Mouse (Mus musculus): ENCODE measurements at regions not wholly inside any gene's neighbourhood (a gene's known extent, or its start where the extent isn't known, plus 50 kb on each side); places are given as distances from the start of the nearest gene placed in this dataset.

DNA sequence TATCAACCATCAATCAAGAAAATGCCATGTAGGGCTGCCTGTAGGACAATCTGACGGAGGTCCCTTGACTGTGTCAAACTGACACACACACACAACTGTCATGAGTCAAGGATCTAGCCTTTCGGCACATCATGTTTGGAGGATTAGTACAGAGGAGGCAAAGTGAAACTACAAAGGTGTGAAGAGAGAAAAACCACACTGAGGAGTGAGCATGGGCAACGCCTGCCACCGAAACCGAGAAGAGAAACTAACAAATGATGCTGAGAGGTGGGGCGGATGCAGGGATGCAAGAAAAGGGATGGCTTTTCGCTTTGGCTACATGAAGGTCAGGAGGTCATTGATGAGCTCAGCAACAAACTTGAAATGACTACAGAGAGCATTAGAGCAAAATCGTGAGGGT is 111.8 kb upstream of the Bach2 start:
- WGBS = 84% methylated on average over 8 of the region's 8 CpGs
- no peak overlapping the region for H3K4me3 ChIP-seq (replicated peaks)
- no peak overlapping the region for H3K9ac ChIP-seq
- H3K4me2 ChIP-seq (replicated peaks) = no peak overlapping the region
- no peak overlapping the region for H3K27ac ChIP-seq (replicated peaks)
- no peak for ATAC-seq (ENCODE audit: insufficient number of reproducible peaks, low FRiP score, low TSS enrichment, low read depth)
- no peaks in the 10 kb centered on the region for H3K36me3 ChIP-seq
- no peaks in the 10 kb centered on the region for H3K9me3 ChIP-seq (replicated peaks)
- H3K27me3 ChIP-seq = no peaks in the 10 kb centered on the region
- H3K4me1 ChIP-seq = no peaks in the 10 kb centered on the region

DNA sequence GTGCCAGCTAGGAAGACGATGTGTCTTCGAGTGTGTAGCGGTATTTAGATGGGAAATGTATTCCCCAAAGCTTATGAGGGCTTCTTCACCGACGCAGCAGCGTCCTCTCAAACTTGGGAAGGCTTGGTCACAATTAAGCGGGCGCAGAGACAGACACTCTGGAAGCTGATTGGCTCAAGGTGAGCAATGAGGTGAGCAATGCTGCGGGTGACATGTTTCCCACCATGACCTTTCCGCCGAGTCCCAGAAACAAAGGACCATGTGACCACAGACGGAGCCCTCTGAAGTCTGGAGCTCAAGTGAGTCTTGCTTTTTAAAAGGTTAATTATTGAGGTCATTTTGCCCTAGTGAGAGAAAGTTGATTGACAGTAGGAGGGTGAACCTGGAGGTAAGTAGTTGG is 108.0 kb upstream of the Bach2 start:
- Histone ChIP-seq H3K4me1 (no peaks in the 10 kb centered on the region), H3K27me3 (no peaks in the 10 kb centered on the region), H3K9ac (no peak overlapping the region), H3K27ac (replicated peaks) (no peak overlapping the region), H3K9me3 (replicated peaks) (no peaks in the 10 kb centered on the region), H3K4me3 (replicated peaks) (no peak overlapping the region), H3K36me3 (no peaks in the 10 kb centered on the region), H3K4me2 (replicated peaks) (no peak overlapping the region)
- no peak for ATAC-seq (ENCODE audit: insufficient number of reproducible peaks, low FRiP score, low TSS enrichment, low read depth)
- WGBS = 55% methylated on average over 12 of the region's 12 CpGs

DNA sequence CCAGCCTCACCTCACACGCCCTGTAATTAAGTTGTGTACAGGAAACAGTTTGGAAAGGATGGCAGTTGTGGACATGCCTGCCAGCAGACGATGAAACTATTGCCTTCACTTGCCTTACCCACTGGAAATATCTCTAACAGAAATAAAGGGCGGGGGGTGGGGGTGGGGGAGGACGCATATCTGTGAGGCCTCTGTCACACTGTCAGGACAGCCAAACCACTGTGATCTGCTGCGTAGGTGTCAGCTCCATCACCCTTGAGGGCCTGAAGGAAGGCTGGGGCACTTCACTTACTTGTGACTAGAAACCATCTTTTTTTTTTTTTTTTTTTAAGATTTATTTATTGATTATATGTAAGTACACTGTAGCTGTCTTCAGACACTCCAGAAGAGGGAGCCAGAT is 106.8 kb upstream of the Bach2 start:
- Histone ChIP-seq H3K4me3 (replicated peaks) (no peak overlapping the region), H3K27ac (replicated peaks) (no peak overlapping the region), H3K4me1 (no peaks in the 10 kb centered on the region), H3K27me3 (no peaks in the 10 kb centered on the region), H3K36me3 (no peaks in the 10 kb centered on the region), H3K9me3 (replicated peaks) (no peaks in the 10 kb centered on the region), H3K9ac (no peak overlapping the region), H3K4me2 (replicated peaks) (no peak overlapping the region)
- no peak for ATAC-seq (ENCODE audit: insufficient number of reproducible peaks, low FRiP score, low TSS enrichment, low read depth)
- 59% methylated on average over 5 of the region's 5 CpGs for WGBS

- WGBS = 71% methylated on average over 10 of the region's 10 CpGs
- Histone ChIP-seq H3K9me3 (replicated peaks) (no peaks in the 10 kb centered on the region), H3K4me2 (replicated peaks) (no peak overlapping the region), H3K27me3 (no peaks in the 10 kb centered on the region), H3K27ac (replicated peaks) (no peak overlapping the region), H3K36me3 (no peaks in the 10 kb centered on the region), H3K4me3 (replicated peaks) (no peak overlapping the region), H3K4me1 (0 out of 2 replicates have a peak, but pooled peaks cover 3% of the 10 kb centered on the region), H3K9ac (no peak overlapping the region)
- no peak for ATAC-seq (ENCODE audit: insufficient number of reproducible peaks, low FRiP score, low TSS enrichment, low read depth)
Measured at GRCm38 (mm10) chr4:32136151-32136550, 102.5 kb upstream of the Bach2 start.

DNA sequence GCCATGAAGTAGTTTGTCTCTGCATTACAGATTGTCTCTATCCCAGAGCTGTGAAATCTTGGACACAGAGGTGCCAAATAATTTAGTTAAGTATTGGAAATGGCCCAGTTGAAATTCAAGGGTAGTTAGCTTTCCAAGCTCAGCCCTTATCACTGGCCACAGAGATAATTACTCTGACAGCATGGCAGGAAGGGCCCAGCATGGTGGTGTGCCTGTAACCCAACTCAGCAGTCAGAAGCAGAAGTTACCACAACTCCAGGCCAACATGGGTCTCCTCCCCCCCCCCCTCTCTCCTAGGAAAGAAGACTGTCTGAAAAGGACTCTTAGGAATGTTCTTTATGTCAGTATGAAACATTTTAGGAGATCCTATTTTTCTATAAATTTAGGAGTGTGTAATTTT is 101.4 kb upstream of the Bach2 start:
- Histone ChIP-seq H3K36me3 (no peaks in the 10 kb centered on the region), H3K4me3 (replicated peaks) (no peak overlapping the region), H3K9ac (no peak overlapping the region), H3K4me1 (0 out of 2 replicates have a peak, but pooled peaks cover 3% of the 10 kb centered on the region), H3K9me3 (replicated peaks) (no peaks in the 10 kb centered on the region), H3K4me2 (replicated peaks) (no peak overlapping the region), H3K27me3 (no peaks in the 10 kb centered on the region), H3K27ac (replicated peaks) (no peak overlapping the region)
- ATAC-seq (ENCODE audit: insufficient number of reproducible peaks, low FRiP score, low TSS enrichment, low read depth) = no peak

DNA sequence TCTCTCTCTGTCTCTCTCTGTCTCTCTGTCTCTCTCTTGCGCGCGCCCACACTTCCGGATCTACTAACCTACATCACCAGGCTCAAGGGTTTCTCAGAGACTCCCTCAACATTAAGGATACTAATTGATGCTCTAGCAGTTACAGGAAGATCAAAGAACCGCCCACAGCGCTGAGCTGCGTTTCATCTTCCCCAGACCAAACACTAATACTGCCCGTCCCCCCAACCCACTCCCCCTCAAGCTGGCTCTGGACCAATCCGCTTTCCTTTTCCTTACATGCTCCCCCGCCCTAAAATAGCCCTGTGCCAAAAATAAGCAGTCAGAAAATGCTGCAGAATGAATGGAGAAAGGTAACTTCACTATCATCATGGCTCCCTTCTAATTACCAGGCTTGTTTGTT is 100.6 kb upstream of the Bach2 start:
- Histone ChIP-seq H3K9me3 (replicated peaks) (no peaks in the 10 kb centered on the region), H3K27ac (replicated peaks) (no peak overlapping the region), H3K4me3 (replicated peaks) (no peak overlapping the region), H3K27me3 (no peaks in the 10 kb centered on the region), H3K36me3 (no peaks in the 10 kb centered on the region), H3K4me2 (replicated peaks) (no peak overlapping the region), H3K4me1 (0 out of 2 replicates have a peak, but pooled peaks cover 3% of the 10 kb centered on the region), H3K9ac (no peak overlapping the region)
- 60% methylated on average over 10 of the region's 10 CpGs for WGBS
- ATAC-seq (ENCODE audit: insufficient number of reproducible peaks, low FRiP score, low TSS enrichment, low read depth) = no peak

DNA sequence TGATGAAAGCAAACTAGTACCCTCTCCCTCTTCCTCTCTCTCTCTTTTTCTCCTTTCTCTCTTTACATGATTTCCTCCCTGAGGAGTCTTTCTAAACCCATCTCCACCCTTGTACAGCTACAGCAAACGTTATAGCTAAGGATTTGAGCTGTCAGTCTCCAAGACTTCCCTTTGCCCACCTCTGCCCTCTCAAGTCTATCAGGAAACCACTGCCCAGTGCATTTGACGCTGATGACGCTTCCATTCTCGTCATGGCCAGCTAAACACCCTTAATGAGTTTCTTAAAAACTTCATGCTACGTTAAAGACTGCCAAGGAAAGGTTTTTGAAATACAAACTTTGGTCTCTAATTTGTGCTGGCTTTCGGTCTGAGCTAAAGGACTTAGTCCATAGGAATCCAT is 99.0 kb upstream of the Bach2 start:
- no peak overlapping the region for H3K4me3 ChIP-seq (replicated peaks)
- H3K27me3 ChIP-seq = no peaks in the 10 kb centered on the region
- 68% methylated on average over 6 of the region's 6 CpGs for WGBS
- no peak overlapping the region for H3K9ac ChIP-seq
- H3K4me2 ChIP-seq (replicated peaks) = no peak overlapping the region
- H3K27ac ChIP-seq (replicated peaks) = no peak overlapping the region
- no peak for ATAC-seq (ENCODE audit: insufficient number of reproducible peaks, low FRiP score, low TSS enrichment, low read depth)
- H3K4me1 ChIP-seq = 0 out of 2 replicates have a peak, but pooled peaks cover 3% of the 10 kb centered on the region
- H3K36me3 ChIP-seq = no peaks in the 10 kb centered on the region
- H3K9me3 ChIP-seq (replicated peaks) = no peaks in the 10 kb centered on the region

DNA sequence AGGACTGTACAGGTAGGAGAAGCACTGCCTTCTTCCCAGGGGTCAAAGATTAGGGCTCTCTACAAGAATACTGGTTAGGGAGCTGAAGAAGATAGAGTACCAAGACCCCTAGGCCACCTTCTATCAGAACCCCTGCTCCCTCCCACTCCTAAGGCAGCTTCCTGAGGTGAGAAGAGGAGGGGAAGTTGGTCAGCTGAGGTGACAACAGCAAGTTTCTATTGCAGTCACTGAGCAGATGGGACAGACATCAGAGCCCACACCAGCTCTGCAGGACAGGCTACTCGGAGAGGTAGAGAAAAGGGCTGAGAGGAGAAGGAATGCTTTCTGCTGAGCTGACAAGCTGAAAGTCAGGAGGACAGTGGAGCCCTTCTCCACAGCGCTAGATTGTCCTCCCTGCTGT is 98.5 kb upstream of the Bach2 start:
- WGBS = 81% methylated on average over 2 of the region's 2 CpGs
- no peak overlapping the region for H3K27ac ChIP-seq (replicated peaks)
- H3K27me3 ChIP-seq = no peaks in the 10 kb centered on the region
- no peak overlapping the region for H3K4me2 ChIP-seq (replicated peaks)
- H3K9ac ChIP-seq = no peak overlapping the region
- no peaks in the 10 kb centered on the region for H3K9me3 ChIP-seq (replicated peaks)
- H3K4me1 ChIP-seq = 0 out of 2 replicates have a peak, but pooled peaks cover 3% of the 10 kb centered on the region
- H3K4me3 ChIP-seq (replicated peaks) = no peak overlapping the region
- H3K36me3 ChIP-seq = no peaks in the 10 kb centered on the region
- ATAC-seq (ENCODE audit: insufficient number of reproducible peaks, low FRiP score, low TSS enrichment, low read depth) = no peak

- no peak for ATAC-seq (ENCODE audit: insufficient number of reproducible peaks, low FRiP score, low TSS enrichment, low read depth)
- H3K4me3 ChIP-seq (replicated peaks) = no peak overlapping the region
- no peak overlapping the region for H3K27ac ChIP-seq (replicated peaks)
- WGBS = 46% methylated on average over 4 of the region's 4 CpGs
- H3K9ac ChIP-seq = no peak overlapping the region
- H3K9me3 ChIP-seq (replicated peaks) = no peaks in the 10 kb centered on the region
- no peak overlapping the region for H3K4me2 ChIP-seq (replicated peaks)
- no peaks in the 10 kb centered on the region for H3K36me3 ChIP-seq
- H3K27me3 ChIP-seq = no peaks in the 10 kb centered on the region
- 0 out of 2 replicates have a peak, but pooled peaks cover 3% of the 10 kb centered on the region for H3K4me1 ChIP-seq
Measured at GRCm38 (mm10) chr4:32142198-32142597, 96.4 kb upstream of the Bach2 start.

- Histone ChIP-seq H3K4me3 (replicated peaks) (no peak overlapping the region), H3K27me3 (no peaks in the 10 kb centered on the region), H3K9me3 (replicated peaks) (no peaks in the 10 kb centered on the region), H3K27ac (replicated peaks) (no peak overlapping the region), H3K36me3 (no peaks in the 10 kb centered on the region), H3K9ac (no peak overlapping the region), H3K4me1 (no peaks in the 10 kb centered on the region), H3K4me2 (replicated peaks) (no peak overlapping the region)
- WGBS = 34% methylated on average over 1 of the region's 1 CpGs
- no peak for ATAC-seq (ENCODE audit: insufficient number of reproducible peaks, low FRiP score, low TSS enrichment, low read depth)
Measured at GRCm38 (mm10) chr4:32147146-32147545, 91.5 kb upstream of the Bach2 start.

DNA sequence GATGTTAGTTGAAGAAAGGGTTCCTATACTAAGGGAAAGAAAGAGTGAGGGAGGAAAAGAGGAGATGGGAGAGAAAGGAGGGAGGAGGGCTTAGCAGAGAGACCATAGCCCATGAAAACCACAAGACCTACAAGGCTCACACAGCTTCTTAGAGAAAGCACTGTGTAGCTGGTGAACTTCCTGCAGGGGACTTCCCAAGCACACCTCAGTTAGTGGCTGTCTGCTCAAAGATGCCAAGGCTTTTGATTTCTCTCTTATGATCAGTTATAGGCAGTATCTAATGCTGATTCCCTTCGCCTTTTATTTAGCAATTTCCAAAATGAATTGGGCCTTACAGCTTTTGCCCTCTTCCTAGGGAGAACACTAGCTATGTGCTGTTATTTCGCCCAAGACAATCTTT is 90.0 kb upstream of the Bach2 start:
- Histone ChIP-seq H3K9me3 (replicated peaks) (no peaks in the 10 kb centered on the region), H3K4me1 (no peaks in the 10 kb centered on the region), H3K36me3 (no peaks in the 10 kb centered on the region), H3K27ac (replicated peaks) (no peak overlapping the region), H3K27me3 (no peaks in the 10 kb centered on the region), H3K4me2 (replicated peaks) (no peak overlapping the region), H3K4me3 (replicated peaks) (no peak overlapping the region), H3K9ac (no peak overlapping the region)
- WGBS = 97% methylated on average over 2 of the region's 2 CpGs
- no peak for ATAC-seq (ENCODE audit: insufficient number of reproducible peaks, low FRiP score, low TSS enrichment, low read depth)

DNA sequence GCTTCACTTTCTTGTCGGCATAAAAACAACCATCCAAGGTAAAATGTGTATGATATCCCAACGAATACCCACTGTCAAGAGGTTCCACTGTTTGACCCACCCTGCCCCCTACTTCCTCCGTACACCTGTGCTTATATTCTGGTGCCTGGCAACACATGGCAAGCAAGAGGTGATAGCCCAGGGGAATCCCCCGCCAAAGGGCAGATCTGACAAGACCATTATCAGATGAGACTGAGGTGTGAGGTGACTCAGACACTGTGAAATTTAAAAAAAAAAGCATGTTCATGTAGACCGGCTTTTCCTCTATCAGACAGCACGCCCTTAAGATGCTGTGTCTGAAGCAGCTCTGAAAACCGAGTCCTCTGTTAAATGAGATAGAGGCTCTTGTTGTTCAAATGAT is 89.4 kb upstream of the Bach2 start:
- no peak overlapping the region for H3K4me2 ChIP-seq (replicated peaks)
- H3K4me3 ChIP-seq (replicated peaks) = no peak overlapping the region
- ATAC-seq (ENCODE audit: insufficient number of reproducible peaks, low FRiP score, low TSS enrichment, low read depth) = no peak
- no peaks in the 10 kb centered on the region for H3K27me3 ChIP-seq
- no peak overlapping the region for H3K9ac ChIP-seq
- no peaks in the 10 kb centered on the region for H3K9me3 ChIP-seq (replicated peaks)
- no peaks in the 10 kb centered on the region for H3K4me1 ChIP-seq
- WGBS = 76% methylated on average over 7 of the region's 7 CpGs
- no peak overlapping the region for H3K27ac ChIP-seq (replicated peaks)
- H3K36me3 ChIP-seq = no peaks in the 10 kb centered on the region

Measured in embryonic facial prominence, embryonic 15.5 days (tissue).